Mouse (Mus musculus): ENCODE measurements at regions not wholly inside any gene's neighbourhood (a gene's known extent, or its start where the extent isn't known, plus 50 kb on each side); places are given as distances from the start of the nearest gene placed in this dataset.

GRCm38 (mm10) chr11:111897001-111897400, 831.0 kb downstream of the Kcnj2 start:
- no peak for ATAC-seq (ENCODE audit: insufficient number of reproducible peaks, low FRiP score)
- H3K9ac ChIP-seq = no peak overlapping the region

GRCm38 (mm10) chr11:111904086-111904485, 838.1 kb downstream of the Kcnj2 start:
- Histone ChIP-seq H3K9ac (no peak overlapping the region), H3K4me2 (no peak overlapping the region), H3K27me3 (replicated peaks) (no peaks in the 10 kb centered on the region), H3K9me3 (replicated peaks) (no peaks in the 10 kb centered on the region), H3K27ac (ENCODE audit: poor library complexity, severe bottlenecking) (no peak overlapping the region), H3K4me3 (no peak overlapping the region), H3K36me3 (no peaks in the 10 kb centered on the region), H3K4me1 (replicated peaks) (no peaks in the 10 kb centered on the region)
- ATAC-seq (ENCODE audit: insufficient number of reproducible peaks, low FRiP score) = no peak
- WGBS = 68% methylated on average over 4 of the region's 4 CpGs

More at GRCm38 (mm10) chr11:111897001-111897400, 831.0 kb downstream of the Kcnj2 start:
- H3K27me3 ChIP-seq (replicated peaks) = no peaks in the 10 kb centered on the region
- no peaks in the 10 kb centered on the region for H3K4me1 ChIP-seq (replicated peaks)
- no peak overlapping the region for H3K4me2 ChIP-seq
- no peaks in the 10 kb centered on the region for H3K9me3 ChIP-seq (replicated peaks)
- 61% methylated on average over 6 of the region's 6 CpGs for whole genome bisulfite sequencing
- H3K36me3 ChIP-seq = no peaks in the 10 kb centered on the region
- H3K27ac ChIP-seq (ENCODE audit: poor library complexity, severe bottlenecking) = no peak overlapping the region
- H3K4me3 ChIP-seq = no peak overlapping the region

- no peaks in the 10 kb centered on the region for H3K4me1 ChIP-seq (replicated peaks)
- no peaks in the 10 kb centered on the region for H3K36me3 ChIP-seq
- no peak overlapping the region for H3K4me3 ChIP-seq
- H3K9me3 ChIP-seq (replicated peaks) = no peaks in the 10 kb centered on the region
- WGBS = 81% methylated on average over 8 of the region's 8 CpGs
- no peak overlapping the region for H3K4me2 ChIP-seq
- no peaks in the 10 kb centered on the region for H3K27me3 ChIP-seq (replicated peaks)
- ATAC-seq (ENCODE audit: insufficient number of reproducible peaks, low FRiP score) = no peak
- no peak overlapping the region for H3K9ac ChIP-seq
- no peak overlapping the region for H3K27ac ChIP-seq (ENCODE audit: poor library complexity, severe bottlenecking)
Measured at GRCm38 (mm10) chr11:111913891-111914290, 847.9 kb downstream of the Kcnj2 start.

GRCm38 (mm10) chr11:111926336-111926735, 855.7 kb upstream of the Sox9 start:
- Histone ChIP-seq H3K4me3 (no peak overlapping the region), H3K9me3 (replicated peaks) (no peaks in the 10 kb centered on the region), H3K4me1 (replicated peaks) (no peaks in the 10 kb centered on the region), H3K27me3 (replicated peaks) (no peaks in the 10 kb centered on the region), H3K4me2 (no peak overlapping the region), H3K27ac (ENCODE audit: poor library complexity, severe bottlenecking) (no peak overlapping the region), H3K36me3 (no peaks in the 10 kb centered on the region), H3K9ac (no peak overlapping the region)
- WGBS = 88% methylated on average over 1 of the region's 1 CpGs
- no peak for ATAC-seq (ENCODE audit: insufficient number of reproducible peaks, low FRiP score)

DNA sequence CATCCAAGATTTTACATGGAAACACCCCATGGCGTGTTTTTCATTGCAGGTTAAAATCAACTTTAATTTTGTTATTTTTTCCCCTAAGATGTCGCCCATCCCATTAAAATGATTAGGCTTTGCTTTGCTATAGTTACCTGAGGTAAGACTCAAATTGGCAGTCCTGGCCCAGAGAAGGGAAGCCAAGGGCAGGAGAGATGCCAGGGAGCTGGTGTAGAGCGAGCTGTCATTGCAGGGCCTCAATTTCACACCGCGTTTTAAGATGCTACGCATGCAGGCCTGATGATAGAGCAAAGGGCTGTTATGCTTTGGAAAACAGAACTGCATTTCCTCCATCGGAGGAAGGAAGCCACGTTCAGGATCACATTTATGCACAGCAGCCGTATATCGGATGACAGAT, 852.7 kb upstream of the Sox9 start:
- Histone ChIP-seq H3K4me1 (replicated peaks) (no peaks in the 10 kb centered on the region), H3K4me2 (no peak overlapping the region)
- 74% methylated on average over 10 of the region's 10 CpGs for WGBS

GRCm38 (mm10) chr11:111932052-111932451, 850.0 kb upstream of the Sox9 start:
- Histone ChIP-seq H3K4me3 (no peak overlapping the region), H3K9ac (no peak overlapping the region), H3K4me2 (no peak overlapping the region), H3K27ac (ENCODE audit: poor library complexity, severe bottlenecking) (no peak overlapping the region), H3K4me1 (replicated peaks) (no peaks in the 10 kb centered on the region), H3K27me3 (replicated peaks) (no peaks in the 10 kb centered on the region), H3K9me3 (replicated peaks) (no peaks in the 10 kb centered on the region), H3K36me3 (no peaks in the 10 kb centered on the region)
- no peak for ATAC-seq (ENCODE audit: insufficient number of reproducible peaks, low FRiP score)
- WGBS = 72% methylated on average over 1 of the region's 1 CpGs

More for the DNA sequence above, 852.7 kb upstream of the Sox9 start:
- Histone ChIP-seq H3K4me3 (no peak overlapping the region), H3K9ac (no peak overlapping the region), H3K36me3 (no peaks in the 10 kb centered on the region), H3K27ac (ENCODE audit: poor library complexity, severe bottlenecking) (no peak overlapping the region), H3K27me3 (replicated peaks) (no peaks in the 10 kb centered on the region), H3K9me3 (replicated peaks) (no peaks in the 10 kb centered on the region)
- ATAC-seq (ENCODE audit: insufficient number of reproducible peaks, low FRiP score) = no peak

- Histone ChIP-seq H3K9ac (no peak overlapping the region), H3K4me3 (no peak overlapping the region), H3K4me2 (no peak overlapping the region), H3K27me3 (replicated peaks) (no peaks in the 10 kb centered on the region), H3K27ac (ENCODE audit: poor library complexity, severe bottlenecking) (peak overlapping the region; percentile 54; the same call in 1 of the 2 replicates), H3K36me3 (no peaks in the 10 kb centered on the region), H3K9me3 (replicated peaks) (no peaks in the 10 kb centered on the region), H3K4me1 (replicated peaks) (0 out of 2 replicates have a peak, but pooled peaks cover 3% of the 10 kb centered on the region)
- WGBS = 55% methylated on average over 8 of the region's 8 CpGs
- no peak for ATAC-seq (ENCODE audit: insufficient number of reproducible peaks, low FRiP score)
Measured at GRCm38 (mm10) chr11:111944282-111944681, 837.7 kb upstream of the Sox9 start.

- no peak overlapping the region for H3K4me2 ChIP-seq
- no peaks in the 10 kb centered on the region for H3K36me3 ChIP-seq
- no peak overlapping the region for H3K4me3 ChIP-seq
- 0 out of 2 replicates have a peak, but pooled peaks cover 3% of the 10 kb centered on the region for H3K4me1 ChIP-seq (replicated peaks)
- no peak overlapping the region for H3K9ac ChIP-seq
- ATAC-seq (ENCODE audit: insufficient number of reproducible peaks, low FRiP score) = no peak
- no peaks in the 10 kb centered on the region for H3K9me3 ChIP-seq (replicated peaks)
- no peak overlapping the region for H3K27ac ChIP-seq (ENCODE audit: poor library complexity, severe bottlenecking)
- no peaks in the 10 kb centered on the region for H3K27me3 ChIP-seq (replicated peaks)
Measured at GRCm38 (mm10) chr11:111945806-111946205, 836.2 kb upstream of the Sox9 start.

- H3K27ac ChIP-seq (ENCODE audit: poor library complexity, severe bottlenecking) = no peak overlapping the region
- no peaks in the 10 kb centered on the region for H3K36me3 ChIP-seq
- no peak for ATAC-seq (ENCODE audit: insufficient number of reproducible peaks, low FRiP score)
- no peaks in the 10 kb centered on the region for H3K27me3 ChIP-seq (replicated peaks)
- no peak overlapping the region for H3K4me3 ChIP-seq
- H3K4me1 ChIP-seq (replicated peaks) = 0 out of 2 replicates have a peak, but pooled peaks cover 3% of the 10 kb centered on the region
- H3K4me2 ChIP-seq = no peak overlapping the region
- H3K9me3 ChIP-seq (replicated peaks) = no peaks in the 10 kb centered on the region
- no peak overlapping the region for H3K9ac ChIP-seq
- 79% methylated on average over 6 of the region's 6 CpGs for WGBS
Measured at GRCm38 (mm10) chr11:111947671-111948070, 834.4 kb upstream of the Sox9 start.

DNA sequence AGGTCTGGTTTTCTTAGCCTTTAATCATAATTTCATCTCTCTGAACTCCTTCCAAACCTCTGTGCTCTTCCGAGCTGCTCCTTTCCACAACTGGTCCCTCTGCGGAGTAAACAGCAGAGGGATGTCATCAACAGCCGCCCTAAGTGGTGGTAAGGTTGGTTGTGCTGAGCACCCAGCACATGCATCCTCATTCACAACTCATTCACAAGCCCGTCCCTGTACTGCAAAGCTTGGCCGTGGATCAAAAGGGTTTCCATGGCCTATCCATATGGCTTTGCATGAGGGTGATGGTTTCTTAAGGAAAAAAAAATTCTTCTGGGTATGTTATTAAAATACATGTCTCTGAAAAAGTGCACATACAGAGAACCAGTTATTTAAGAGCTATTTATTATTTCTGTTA, 828.6 kb upstream of the Sox9 start:
- H3K9me3 ChIP-seq (replicated peaks) = peaks cover 6% of the 10 kb centered on the region; the same call in 1 of the 2 replicates
- H3K4me2 ChIP-seq = no peak overlapping the region
- H3K27ac ChIP-seq (ENCODE audit: poor library complexity, severe bottlenecking) = no peak overlapping the region
- no peaks in the 10 kb centered on the region for H3K36me3 ChIP-seq
- H3K4me3 ChIP-seq = no peak overlapping the region
- 55% methylated on average over 5 of the region's 5 CpGs for WGBS
- H3K9ac ChIP-seq = no peak overlapping the region
- no peak for ATAC-seq (ENCODE audit: insufficient number of reproducible peaks, low FRiP score)
- H3K4me1 ChIP-seq (replicated peaks) = no peaks in the 10 kb centered on the region
- no peaks in the 10 kb centered on the region for H3K27me3 ChIP-seq (replicated peaks)

- Histone ChIP-seq H3K4me3 (no peak overlapping the region), H3K4me2 (no peak overlapping the region), H3K36me3 (no peaks in the 10 kb centered on the region), H3K9me3 (replicated peaks) (peaks cover 6% of the 10 kb centered on the region; the same call in 1 of the 2 replicates), H3K27me3 (replicated peaks) (no peaks in the 10 kb centered on the region), H3K27ac (ENCODE audit: poor library complexity, severe bottlenecking) (no peak overlapping the region), H3K9ac (no peak overlapping the region), H3K4me1 (replicated peaks) (no peaks in the 10 kb centered on the region)
- no peak for ATAC-seq (ENCODE audit: insufficient number of reproducible peaks, low FRiP score)
- WGBS = 67% methylated on average over 5 of the region's 5 CpGs
Measured at GRCm38 (mm10) chr11:111957721-111958287, 824.2 kb upstream of the Sox9 start.

All from heart, embryonic 12.5 days (tissue).